8 mouse cellular contexts compared by ENCODE assay signal in the genomic region with DNA sequence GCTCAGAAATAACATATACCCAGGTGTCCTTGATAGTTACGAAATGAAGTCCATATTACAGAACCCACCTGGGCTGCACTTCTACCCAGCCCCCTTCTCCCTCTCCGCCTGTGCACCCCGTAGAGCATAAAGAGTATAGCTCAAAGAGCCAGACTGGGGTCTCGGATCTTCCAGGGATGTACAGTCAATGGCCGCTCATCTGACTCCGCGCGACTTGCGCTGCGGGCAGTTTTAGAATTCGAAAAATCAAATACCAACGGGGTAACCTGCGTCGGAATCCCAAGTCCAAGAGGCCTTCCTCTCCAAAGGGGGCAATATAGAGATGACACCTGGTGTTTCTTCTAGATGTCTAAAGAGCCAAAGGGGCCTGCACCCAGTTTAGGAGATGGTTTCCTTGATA. TPM values are rescaled to one million over a fixed set of nuclear protein-coding genes. Genes with fewer than 3 reads are reported as not detected.
DNase-seq lines count a peak whose midpoint lies in the region; ATAC-seq lines count a peak whose summit lies in the region.

No protein-coding gene starts in this region.

- H3K9me3 ChIP-seq in megakaryocyte, embryonic 14.5 days: no peaks in the 10 kb centered on the region
- no peaks in the 10 kb centered on the region for H3K9me3 ChIP-seq in embryonic facial prominence, embryonic 14.5 days (ENCODE audit: control insufficient read depth, low read length)
- H3K9me3 ChIP-seq in hindbrain, embryonic 15.5 days: no peaks in the 10 kb centered on the region
- H3K9me3 ChIP-seq in midbrain, embryonic 10.5 days (replicated peaks): no peaks in the 10 kb centered on the region

- peak overlapping the region; percentile 91 for H3K4me2 ChIP-seq in embryonic facial prominence, embryonic 14.5 days (ENCODE audit: low read depth, low read length)
- peak overlapping the region; percentile 90 for H3K4me2 ChIP-seq in hindbrain, embryonic 15.5 days

- H3K36me3 ChIP-seq in megakaryocyte, embryonic 14.5 days (replicated peaks; ENCODE audit: low read length): peaks cover 44% of the 10 kb centered on the region
- H3K36me3 ChIP-seq in embryonic facial prominence, embryonic 14.5 days (ENCODE audit: control insufficient read depth, insufficient read depth, low read length): peaks cover 39% of the 10 kb centered on the region
- H3K36me3 ChIP-seq in hindbrain, embryonic 15.5 days: peaks cover 39% of the 10 kb centered on the region
- peaks cover 45% of the 10 kb centered on the region for H3K36me3 ChIP-seq in midbrain, embryonic 10.5 days

- peak overlapping the region; percentile 98 for H3K27ac ChIP-seq in embryonic facial prominence, embryonic 14.5 days (replicated peaks; ENCODE audit: low read depth, low read length)
- H3K27ac ChIP-seq in hindbrain, embryonic 15.5 days (replicated peaks): peak overlapping the region; percentile 96
- H3K27ac ChIP-seq in midbrain, embryonic 10.5 days (replicated peaks): peak overlapping the region; percentile 88

- 11% methylated on average over 14 of the region's 14 CpGs for WGBS in embryonic facial prominence, embryonic 14.5 days
- WGBS in hindbrain, embryonic 15.5 days: 12% methylated on average over 14 of the region's 14 CpGs
- 19% methylated on average over 14 of the region's 14 CpGs for WGBS in midbrain, embryonic 10.5 days

- H3K9ac ChIP-seq in embryonic facial prominence, embryonic 14.5 days (ENCODE audit: low read depth, low read length): peak overlapping the region; percentile 98
- peak overlapping the region; percentile 95 for H3K9ac ChIP-seq in hindbrain, embryonic 15.5 days

- ATAC-seq in megakaryocyte, adult 5-6 weeks (ENCODE audit: poor library complexity, severe bottlenecking): no peak
- ATAC-seq in embryonic facial prominence, embryonic 14.5 days (ENCODE audit: low read depth): no peak
- peak; percentile 4; the same call in 1 of the 2 replicates for ATAC-seq in hindbrain, embryonic 15.5 days (ENCODE audit: low FRiP score, low read depth)

- peaks cover 65% of the 10 kb centered on the region for H3K4me1 ChIP-seq in megakaryocyte, embryonic 14.5 days
- peaks cover 12% of the 10 kb centered on the region; the same call in 1 of the 2 replicates for H3K4me1 ChIP-seq in embryonic facial prominence, embryonic 14.5 days (ENCODE audit: control insufficient read depth, insufficient read depth, low read length)
- H3K4me1 ChIP-seq in hindbrain, embryonic 15.5 days (replicated peaks): peaks cover 34% of the 10 kb centered on the region
- peaks cover 26% of the 10 kb centered on the region for H3K4me1 ChIP-seq in midbrain, embryonic 10.5 days

- no peak for DNase-seq in embryonic facial prominence, embryonic 14.5 days (ENCODE audit: low spot score)
- DNase-seq in midbrain, embryonic 10.5 days (ENCODE audit: low spot score): no peak
- no peak for DNase-seq in left cerebral cortex, adult 18-20 months (ENCODE audit: low spot score in 2 of 2)
- DNase-seq in ovary, postnatal 36 days (ENCODE audit: low spot score): no peak
- no peak for DNase-seq in embryo, embryonic 10.5 days (ENCODE audit: low spot score)

- peak overlapping the region; percentile 98 for H3K4me3 ChIP-seq in megakaryocyte, embryonic 14.5 days (replicated peaks)
- peak overlapping the region; percentile 100 for H3K4me3 ChIP-seq in embryonic facial prominence, embryonic 14.5 days (ENCODE audit: low read depth, low read length)
- H3K4me3 ChIP-seq in hindbrain, embryonic 15.5 days: peak overlapping the region; percentile 99
- peak overlapping the region; percentile 98 for H3K4me3 ChIP-seq in midbrain, embryonic 10.5 days

- no peaks in the 10 kb centered on the region for H3K27me3 ChIP-seq in megakaryocyte, embryonic 14.5 days (replicated peaks)
- no peaks in the 10 kb centered on the region for H3K27me3 ChIP-seq in embryonic facial prominence, embryonic 14.5 days (replicated peaks; ENCODE audit: control insufficient read depth, insufficient read depth, low read length)
- H3K27me3 ChIP-seq in hindbrain, embryonic 15.5 days: no peaks in the 10 kb centered on the region
- no peaks in the 10 kb centered on the region for H3K27me3 ChIP-seq in midbrain, embryonic 10.5 days (ENCODE audit: low read depth, poor library complexity, severe bottlenecking)

RNA-seq across cellular contexts. Expression of a gene that starts 1.0 kb away (rescaled TPM):
- 21.1 and 26.3 TPM in 2 replicates for polyA plus RNA-seq in megakaryocyte, embryonic 14.5 days (2012; ENCODE audit: insufficient read depth, low replicate concordance)
- 50.4 and 52.9 TPM in 2 replicates for total RNA-seq in megakaryocyte, adult 5-6 weeks (2015)
- total RNA-seq in megakaryocyte, adult 5-6 weeks (2017): 46.9 and 51.0 TPM in 2 replicates
- 50.8 and 51.7 TPM in 2 replicates for polyA plus RNA-seq in embryonic facial prominence, embryonic 14.5 days (2014; fragmentation: Nextera tagmentation; extraction: Ambion mirVana)
- 74.5 and 76.6 TPM in 2 replicates for polyA plus RNA-seq in hindbrain, embryonic 15.5 days (2015; fragmentation: Nextera tagmentation; extraction: Ambion mirVana)
- polyA plus RNA-seq in midbrain, embryonic 10.5 days (2016; fragmentation: Nextera tagmentation; extraction: Ambion mirVana): 61.7 and 67.4 TPM in 2 replicates
- total RNA-seq in left cerebral cortex, adult 18-20 months (2021): 10 to 100 TPM; 40.4 to 45.5 TPM

RNA-seq across cellular contexts. Expression of a gene that starts 35.1 kb away (rescaled TPM):
- 5.1 and 28.5 TPM in 2 replicates for polyA plus RNA-seq in megakaryocyte, embryonic 14.5 days (2012; ENCODE audit: insufficient read depth, low replicate concordance)
- total RNA-seq in megakaryocyte, adult 5-6 weeks (2015): 49.9 and 51.2 TPM in 2 replicates
- total RNA-seq in megakaryocyte, adult 5-6 weeks (2017): 43.6 and 47.6 TPM in 2 replicates
- polyA plus RNA-seq in embryonic facial prominence, embryonic 14.5 days (2014; fragmentation: Nextera tagmentation; extraction: Ambion mirVana): 44.8 and 46.6 TPM in 2 replicates
- 63.4 and 69.5 TPM in 2 replicates for polyA plus RNA-seq in hindbrain, embryonic 15.5 days (2015; fragmentation: Nextera tagmentation; extraction: Ambion mirVana)
- polyA plus RNA-seq in midbrain, embryonic 10.5 days (2016; fragmentation: Nextera tagmentation; extraction: Ambion mirVana): 81.8 and 85.7 TPM in 2 replicates
- 10 to 100 TPM; 48.3 to 57.9 TPM for total RNA-seq in left cerebral cortex, adult 18-20 months (2021)

RNA-seq across cellular contexts. Expression of a gene that starts 38.8 kb away (rescaled TPM):
- polyA plus RNA-seq in megakaryocyte, embryonic 14.5 days (2012; ENCODE audit: insufficient read depth, low replicate concordance): 277 and 564 TPM in 2 replicates
- total RNA-seq in megakaryocyte, adult 5-6 weeks (2015): 26.1 and 35.6 TPM in 2 replicates
- total RNA-seq in megakaryocyte, adult 5-6 weeks (2017): 11.3 and 12.3 TPM in 2 replicates
- 62.4 and 62.7 TPM in 2 replicates for polyA plus RNA-seq in embryonic facial prominence, embryonic 14.5 days (2014; fragmentation: Nextera tagmentation; extraction: Ambion mirVana)
- polyA plus RNA-seq in hindbrain, embryonic 15.5 days (2015; fragmentation: Nextera tagmentation; extraction: Ambion mirVana): 53.6 and 57.5 TPM in 2 replicates
- polyA plus RNA-seq in midbrain, embryonic 10.5 days (2016; fragmentation: Nextera tagmentation; extraction: Ambion mirVana): 77.0 and 86.5 TPM in 2 replicates
- total RNA-seq in left cerebral cortex, adult 18-20 months (2021): 10 to 100 TPM; 38.4 to 41.9 TPM
